In the genomic region with DNA sequence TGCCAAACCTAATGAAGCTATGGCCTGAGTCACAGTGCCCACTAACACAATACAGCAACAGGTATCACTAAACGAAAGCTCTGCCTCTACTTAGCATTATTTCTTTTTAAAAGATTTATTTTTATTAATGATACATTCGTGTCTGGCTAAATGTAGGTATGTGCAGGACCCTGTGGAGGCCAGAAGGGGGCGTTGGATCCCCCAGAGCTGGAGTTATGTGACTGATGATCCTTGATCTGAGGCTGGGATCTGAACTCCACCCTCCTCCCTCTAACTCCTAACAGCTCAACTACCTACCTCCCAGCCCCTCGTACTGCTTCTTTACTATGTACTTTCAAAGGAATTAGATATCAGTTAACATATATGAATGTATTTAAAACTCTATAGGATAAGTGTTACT, we compare ENCODE assay signal across 26 mouse cellular contexts. TPM values are rescaled to one million over a fixed set of nuclear protein-coding genes. Genes with fewer than 3 reads are reported as not detected.
DNase-seq lines count a peak whose midpoint lies in the region; ATAC-seq and TF ChIP-seq lines count a peak whose summit lies in the region.
"Had no signal": no experiment of that assay in that cellular context is flagged by ENCODE, and none has a peak within 500 bp of the region (broad histone marks: within the 10 kb centered on the region; RNA-seq: fewer than 3 reads in every experiment).

No protein-coding gene starts in this region.

- H3K4me1 ChIP-seq in stomach, postnatal 0 days (replicated peaks; ENCODE audit: control insufficient read depth, insufficient read depth): no peaks in the 10 kb centered on the region
- H3K4me1 ChIP-seq: embryonic facial prominence, embryonic 15.5 days; forebrain, embryonic 10.5 days; heart, embryonic 15.5 days; midbrain, embryonic 13.5 days; neural tube, embryonic 15.5 days had no signal

- H3K9ac ChIP-seq in stomach, postnatal 0 days (ENCODE audit: low read length): no peak overlapping the region
- H3K9ac ChIP-seq: embryonic facial prominence, embryonic 15.5 days; heart, embryonic 15.5 days; midbrain, embryonic 13.5 days; neural tube, embryonic 15.5 days had no signal

- DNase-seq in layer of hippocampus, adult 2 months (ENCODE audit: low spot score in 2 of 2): no peak
- DNase-seq in layer of hippocampus, postnatal 10 days (ENCODE audit: low spot score in 2 of 2): no peak
- peak; percentile 2 for DNase-seq in urinary bladder, postnatal 10 days (ENCODE audit: low spot score)
- no peak for DNase-seq in urinary bladder, postnatal 36 days (ENCODE audit: low spot score in 2 of 2)
- peak; percentile 71 for DNase-seq in R1 (ENCODE audit: low read depth, low spot score)
- DNase-seq in stomach, postnatal 0 days (ENCODE audit: low spot score): no peak
- no peak for DNase-seq in cerebellum, adult 11-12 months
- DNase-seq in adrenal gland, postnatal 25 days: no peak
- DNase-seq: adrenal gland, postnatal 14 days; cerebellum, adult 18-20 months; cerebellum, postnatal 25 days; gastrocnemius, adult 2 months; heart, adult 18-20 months; kidney, adult 8-10 months; kidney, postnatal 14 days; left cerebral cortex, postnatal 4 days; thymus, postnatal 25 days had no signal

- no peaks in the 10 kb centered on the region for H3K9me3 ChIP-seq in stomach, postnatal 0 days (ENCODE audit: control insufficient read depth, low read length)
- H3K9me3 ChIP-seq: embryonic facial prominence, embryonic 15.5 days; forebrain, embryonic 10.5 days; heart, embryonic 15.5 days; midbrain, embryonic 13.5 days; neural tube, embryonic 15.5 days had no signal

- H3K4me3 ChIP-seq in layer of hippocampus, adult 2 months: no peak overlapping the region
- no peak overlapping the region for H3K4me3 ChIP-seq in stomach, postnatal 0 days (ENCODE audit: low read depth, low read length)
- H3K4me3 ChIP-seq: embryonic facial prominence, embryonic 15.5 days; forebrain, embryonic 10.5 days; gastrocnemius, adult 2 months; heart, embryonic 15.5 days; left cerebral cortex, adult 2 months; midbrain, embryonic 13.5 days; neural tube, embryonic 15.5 days had no signal

- no peaks in the 10 kb centered on the region for H3K36me3 ChIP-seq in stomach, postnatal 0 days (ENCODE audit: control insufficient read depth, insufficient read depth, low read length)
- H3K36me3 ChIP-seq: embryonic facial prominence, embryonic 15.5 days; forebrain, embryonic 10.5 days; heart, embryonic 15.5 days; midbrain, embryonic 13.5 days; neural tube, embryonic 15.5 days had no signal

- TF ChIP-seq CTCF in layer of hippocampus, adult 2 months (conservative IDR thresholded peaks at IDR 0.05): peak; percentile 42
- TF ChIP-seq CTCF in stomach, postnatal 0 days (IDR thresholded peaks at IDR 0.05; ENCODE audit: low read depth): peak; percentile 19; the same call in 1 of the 2 replicates

- TF ChIP-seq EP300 in stomach, postnatal 0 days (optimal IDR thresholded peaks at IDR 0.05): no peak

- no peaks in the 10 kb centered on the region for H3K27me3 ChIP-seq in stomach, postnatal 0 days (ENCODE audit: control insufficient read depth, insufficient read depth, low read length)
- H3K27me3 ChIP-seq: embryonic facial prominence, embryonic 15.5 days; heart, embryonic 15.5 days; midbrain, embryonic 13.5 days; neural tube, embryonic 15.5 days had no signal

- 72% methylated on average over 4 of the region's 4 CpGs for WGBS in stomach, postnatal 0 days

- no peak overlapping the region for H3K4me2 ChIP-seq in stomach, postnatal 0 days (replicated peaks; ENCODE audit: low read depth)
- H3K4me2 ChIP-seq: embryonic facial prominence, embryonic 15.5 days; heart, embryonic 15.5 days; liver, embryonic 11.5 days; midbrain, embryonic 13.5 days; neural tube, embryonic 15.5 days had no signal

- no peak overlapping the region for H3K27ac ChIP-seq in layer of hippocampus, adult 2 months
- H3K27ac ChIP-seq in stomach, postnatal 0 days (replicated peaks): no peak overlapping the region
- H3K27ac ChIP-seq: embryonic facial prominence, embryonic 15.5 days; forebrain, embryonic 10.5 days; gastrocnemius, adult 2 months; heart, embryonic 15.5 days; left cerebral cortex, adult 2 months; midbrain, embryonic 13.5 days; neural tube, embryonic 15.5 days had no signal

- ATAC-seq in stomach, postnatal 0 days (ENCODE audit: low FRiP score, low TSS enrichment): no peak
- ATAC-seq: activated CD4-positive, CD25-positive, alpha-beta regulatory T cell, adult 4 months; hindbrain, embryonic 16.5 days; midbrain, embryonic 13.5 days had no signal

RNA-seq across cellular contexts. Expression of a gene that starts 2.7 kb away (rescaled TPM):
- 1 to 10 TPM; 2.4 to 3.5 TPM for total RNA-seq in layer of hippocampus, adult 2 months (2021)
- total RNA-seq in layer of hippocampus, postnatal 10 days (2021): 1 to 10 TPM; 2.7 to 4.2 TPM
- polyA plus RNA-seq in stomach, postnatal 0 days (2015; fragmentation: Nextera tagmentation; extraction: Ambion mirVana): 0.47 and 0.92 TPM in 2 replicates
- total RNA-seq in adrenal gland, postnatal 25 days (2021): 0.33 and 0.64 TPM in 2 replicates

RNA-seq across cellular contexts. Expression of a gene that starts 5.2 kb away (rescaled TPM):
- 100 to 1,000 TPM; 194 to 199 TPM for total RNA-seq in layer of hippocampus, adult 2 months (2021)
- total RNA-seq in layer of hippocampus, postnatal 10 days (2021): 100 to 1,000 TPM; 153 TPM
- 172 and 190 TPM in 2 replicates for polyA plus RNA-seq in stomach, postnatal 0 days (2015; fragmentation: Nextera tagmentation; extraction: Ambion mirVana)
- total RNA-seq in adrenal gland, postnatal 25 days (2021): 102 and 142 TPM in 2 replicates

RNA-seq across cellular contexts. Expression of a gene that starts 45.2 kb away (rescaled TPM):
- total RNA-seq in layer of hippocampus, adult 2 months (2021): 100 to 1,000 TPM; 168 to 187 TPM
- 100 to 1,000 TPM; 104 to 109 TPM for total RNA-seq in layer of hippocampus, postnatal 10 days (2021)
- 32.9 and 34.6 TPM in 2 replicates for polyA plus RNA-seq in stomach, postnatal 0 days (2015; fragmentation: Nextera tagmentation; extraction: Ambion mirVana)
- total RNA-seq in adrenal gland, postnatal 25 days (2021): 40.1 and 41.3 TPM in 2 replicates

Comparison
In these comparisons a context has a peak if more than half of its experiments do, and no peak if none do; other contexts are left out.
1. DNase-seq: peak in urinary bladder, postnatal 10 days (single experiment) and R1 (single experiment); none in layer of hippocampus, adult 2 months (0 of 2), layer of hippocampus, postnatal 10 days (0 of 2), urinary bladder, postnatal 36 days (0 of 2), stomach, postnatal 0 days (single experiment), cerebellum, adult 11-12 months (single experiment) and adrenal gland, postnatal 25 days (single experiment).